Mouse (Mus musculus) testis, adult 2 months (tissue): ENCODE results near the gene Mrps21.

Experiments used
- CTCF ChIP-seq: fragments of 200-500 bp; IDR thresholded peaks from 2 replicates; pipeline ENCODE4 v1.5.1; 2012; ENCODE audit warnings: low read depth, mild to moderate bottlenecking, inconsistent platforms, low read length, moderate library complexity; ENCODE audit not compliant: control insufficient read depth, insufficient read depth, insufficient replicate concordance
- POLR2A ChIP-seq: fragments of 200-500 bp; IDR thresholded peaks from 2 replicates; pipeline ENCODE4 v1.6.1; 2012; ENCODE audit warnings: low read depth, mild to moderate bottlenecking, inconsistent platforms, low read length, moderate library complexity; ENCODE audit not compliant: control insufficient read depth

GRCm38 (mm10) chr3:95850611-95851010 lies 20.7 kb downstream of the Mrps21 start:
- TF ChIP-seq POLR2A: no peak
- TF ChIP-seq CTCF: no peak
